Comparison of ENCODE assay signal across 24 mouse cellular contexts in genomic region chr2:148449659-148450058, GRCm38 (mm10). TPM values are rescaled to one million over a fixed set of nuclear protein-coding genes. Genes with fewer than 3 reads are reported as not detected.
"Had no signal": no experiment of that assay in that cellular context is flagged by ENCODE, and none has a peak within 500 bp of the region (broad histone marks: within the 10 kb centered on the region; RNA-seq: fewer than 3 reads in every experiment).

No protein-coding gene starts in this region.

- DNase-seq: gastrocnemius, postnatal 14 days; gastrocnemius, postnatal 36 days; heart, adult 18-20 months; heart, postnatal 14 days; heart, postnatal 36 days; kidney, adult 11 months; layer of hippocampus, adult 9-11 months; layer of hippocampus, postnatal 36 days; left cerebral cortex, postnatal 4 days; lung, adult 18-20 months had no signal

- H3K36me3 ChIP-seq: heart, embryonic 10.5 days; heart, embryonic 12.5 days; hindbrain, embryonic 13.5 days; hindbrain, embryonic 15.5 days; limb, embryonic 13.5 days; limb, embryonic 15.5 days; liver, embryonic 12.5 days had no signal

- H3K4me3 ChIP-seq: heart, embryonic 10.5 days; heart, embryonic 12.5 days; hindbrain, embryonic 13.5 days; hindbrain, embryonic 15.5 days; limb, embryonic 13.5 days; limb, embryonic 15.5 days; liver, embryonic 12.5 days had no signal

- ATAC-seq: hindbrain, postnatal 0 days; intestine, embryonic 16.5 days; liver, embryonic 12.5 days had no signal

- H3K4me1 ChIP-seq: hindbrain, embryonic 13.5 days; hindbrain, embryonic 15.5 days; limb, embryonic 13.5 days; limb, embryonic 15.5 days; liver, embryonic 12.5 days had no signal

- H3K4me2 ChIP-seq: heart, embryonic 12.5 days; hindbrain, embryonic 13.5 days; hindbrain, embryonic 15.5 days; limb, embryonic 13.5 days; limb, embryonic 15.5 days; liver, embryonic 12.5 days had no signal

- H3K27me3 ChIP-seq: heart, embryonic 12.5 days; hindbrain, embryonic 13.5 days; hindbrain, embryonic 15.5 days; limb, embryonic 13.5 days; limb, embryonic 15.5 days; liver, embryonic 12.5 days had no signal

- H3K27ac ChIP-seq: heart, embryonic 10.5 days; hindbrain, embryonic 13.5 days; hindbrain, embryonic 15.5 days; hindbrain, postnatal 0 days; kidney, postnatal 0 days; limb, embryonic 13.5 days; limb, embryonic 15.5 days; liver, embryonic 12.5 days; liver, embryonic 14.5 days had no signal

- H3K9ac ChIP-seq: heart, embryonic 12.5 days; hindbrain, embryonic 13.5 days; hindbrain, embryonic 15.5 days; limb, embryonic 13.5 days; limb, embryonic 15.5 days; liver, embryonic 12.5 days; liver, embryonic 14.5 days had no signal

- H3K9me3 ChIP-seq: heart, embryonic 10.5 days; heart, embryonic 12.5 days; hindbrain, embryonic 13.5 days; hindbrain, embryonic 15.5 days; limb, embryonic 13.5 days; limb, embryonic 15.5 days; liver, embryonic 12.5 days had no signal

RNA-seq across cellular contexts. Expression of gene Sstr4, which starts 54.5 kb away (rescaled TPM):
- total RNA-seq: hematopoietic stem cell, adult 5-6 weeks; liver, adult 2 months had no signal
- polyA plus RNA-seq: liver, adult 2 months; liver, embryonic 14.5 days; liver, embryonic 16.5 days had no signal
